Mouse (Mus musculus) erythroblast, embryonic 14.5 days (primary cell): ENCODE results near the gene Tnrc6c. TPM values are rescaled to one million over a fixed set of nuclear protein-coding genes. Genes with fewer than 3 reads are reported as not detected.

Experiments
- H3K27me3 ChIP-seq: 2 replicates; pipeline ENCODE4 v1.6.1; 2012; ENCODE audit warnings: inconsistent platforms; ENCODE audit not compliant: control insufficient read depth
- H3K36me3 ChIP-seq: 2 replicates; pipeline ENCODE4 v1.6.1; 2012; ENCODE audit warnings: mild to moderate bottlenecking, inconsistent platforms; ENCODE audit not compliant: control insufficient read depth
- H3K4me1 ChIP-seq: 2 replicates; pipeline ENCODE4 v1.6.1; 2012; ENCODE audit warnings: inconsistent platforms; ENCODE audit not compliant: control insufficient read depth
- H3K4me3 ChIP-seq: replicated peaks from 2 replicates; pipeline ENCODE3; 2012; ENCODE audit warnings: moderate library complexity, mild to moderate bottlenecking, inconsistent platforms
- H3K9me3 ChIP-seq: 2 replicates; pipeline ENCODE4 v1.6.1; 2012; ENCODE audit warnings: low read length, inconsistent platforms, mixed read lengths; ENCODE audit not compliant: control insufficient read depth
- GATA1 ChIP-seq: IDR thresholded peaks from 2 replicates; pipeline ENCODE4 v1.6.1; 2012; ENCODE audit warnings: low read length, inconsistent platforms, mixed read lengths
- TAL1 ChIP-seq: IDR thresholded peaks from 3 replicates; pipeline ENCODE4 v1.6.1; 2012; ENCODE audit warnings: low read length, inconsistent platforms, mixed read lengths
- polyA plus RNA-seq: library from polyadenylated mRNA; stranded (reverse); fragments of >175 nt; gene quantifications from 2 replicates; pipeline ENCODE4 v1.2.3, GENCODE M21; 2012

Tnrc6c gene
- polyA plus RNA-seq, 1 experiment: 0.76 TPM

DNA sequence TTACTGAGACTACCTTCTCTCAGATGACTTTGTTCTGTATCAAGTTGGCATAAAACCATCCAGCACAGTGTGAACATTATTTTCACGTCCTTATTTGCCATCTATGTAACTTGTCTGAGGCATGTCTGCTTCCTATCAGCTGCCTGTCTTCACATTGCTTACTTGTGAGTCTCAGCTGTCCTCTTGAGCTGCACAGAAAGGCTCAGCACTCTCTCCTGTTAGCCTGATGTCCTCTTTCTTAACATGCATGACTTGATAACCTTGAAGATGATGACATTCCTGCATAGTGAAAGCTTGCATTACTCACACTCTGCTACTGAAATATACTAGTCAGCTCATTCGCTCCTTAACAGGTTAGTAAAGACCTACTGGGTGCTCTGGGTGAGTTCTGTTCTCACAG is 53.1 kb downstream of the Tnrc6c start:
- Histone ChIP-seq H3K27me3 (no peaks in the 10 kb centered on the region), H3K4me3 (no peak overlapping the region), H3K9me3 (no peaks in the 10 kb centered on the region), H3K36me3 (peaks cover 25% of the 10 kb centered on the region), H3K4me1 (peaks cover 3% of the 10 kb centered on the region; the same call in 1 of the 2 replicates)
- no peak for TF ChIP-seq TAL1
- TF ChIP-seq GATA1: no peak

DNA sequence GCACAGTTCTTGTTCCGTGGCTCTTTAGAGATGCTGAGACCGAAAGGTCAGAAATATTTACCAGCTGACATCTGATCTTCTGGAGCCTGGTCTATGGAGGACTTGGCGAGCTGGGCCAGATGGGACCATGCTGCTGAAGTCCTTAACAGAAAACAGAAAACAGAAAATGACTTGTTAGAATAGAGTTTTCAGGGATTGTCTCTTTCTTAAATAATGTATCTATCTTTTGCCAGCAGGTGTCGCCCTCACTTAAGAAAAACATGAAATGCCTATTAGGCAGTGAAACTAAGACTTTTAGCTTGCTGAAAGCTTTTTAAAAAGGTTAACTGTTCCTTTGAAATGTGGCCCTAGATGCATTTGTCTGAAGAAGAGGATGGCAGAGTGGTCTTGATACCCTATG is 55.2 kb downstream of the Tnrc6c start:
- TF ChIP-seq GATA1 (no peak), TAL1 (no peak)
- Histone ChIP-seq H3K4me3 (no peak overlapping the region), H3K27me3 (no peaks in the 10 kb centered on the region), H3K4me1 (peaks cover 3% of the 10 kb centered on the region; the same call in 1 of the 2 replicates), H3K36me3 (peaks cover 24% of the 10 kb centered on the region), H3K9me3 (no peaks in the 10 kb centered on the region)

DNA sequence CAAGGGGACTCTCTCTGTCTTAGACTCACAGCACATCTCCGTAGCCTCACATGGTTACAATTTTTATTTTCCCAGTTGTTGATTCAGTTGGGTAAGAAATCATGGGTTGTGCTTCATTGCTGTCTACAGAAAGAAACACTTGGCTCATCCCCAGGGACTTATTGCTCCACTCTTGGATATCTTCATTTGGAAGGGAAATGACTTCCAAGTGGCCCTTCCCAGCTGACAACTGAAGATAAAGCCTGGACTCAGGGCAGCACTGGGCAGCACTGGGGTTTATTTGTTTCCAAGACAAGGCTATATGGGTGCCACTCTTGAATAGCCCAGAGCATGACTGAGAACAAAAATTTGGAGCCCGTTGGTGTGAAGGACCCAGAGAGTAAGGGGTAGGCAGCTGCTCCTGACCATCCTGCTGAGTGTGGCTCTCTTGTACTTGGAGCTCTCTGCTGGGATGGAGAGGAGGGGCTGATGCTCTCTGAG is 56.8 kb downstream of the Tnrc6c start:
- Histone ChIP-seq H3K27me3 (no peaks in the 10 kb centered on the region), H3K9me3 (no peaks in the 10 kb centered on the region), H3K4me3 (no peak overlapping the region), H3K36me3 (peaks cover 35% of the 10 kb centered on the region), H3K4me1 (peaks cover 3% of the 10 kb centered on the region; the same call in 1 of the 2 replicates)
- TF ChIP-seq GATA1 (no peak), TAL1 (no peak)

DNA sequence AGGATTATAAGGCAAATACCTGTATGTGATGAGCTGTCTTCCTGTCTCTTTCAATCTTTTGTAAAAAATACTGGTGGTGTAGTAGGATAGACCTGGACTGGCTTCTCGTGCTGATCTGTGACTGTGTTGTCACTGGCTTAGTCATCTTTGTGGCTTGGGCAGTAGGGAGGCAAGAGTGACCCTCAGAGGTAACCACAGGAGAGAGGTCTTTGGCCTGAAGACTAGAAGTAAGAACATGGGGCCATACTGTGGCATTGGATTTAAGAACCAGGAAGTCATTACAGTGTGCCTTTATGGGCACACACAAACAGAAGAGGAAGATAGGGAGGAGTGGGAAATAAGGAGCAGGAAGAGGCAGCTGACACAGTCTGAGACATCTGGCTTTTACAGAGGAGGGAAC is 58.0 kb downstream of the Tnrc6c start:
- no peaks in the 10 kb centered on the region for H3K27me3 ChIP-seq
- no peak for TF ChIP-seq GATA1
- no peak for TF ChIP-seq TAL1
- peaks cover 3% of the 10 kb centered on the region; the same call in 1 of the 2 replicates for H3K4me1 ChIP-seq
- H3K4me3 ChIP-seq: no peak overlapping the region
- H3K36me3 ChIP-seq: peaks cover 39% of the 10 kb centered on the region
- H3K9me3 ChIP-seq: no peaks in the 10 kb centered on the region

DNA sequence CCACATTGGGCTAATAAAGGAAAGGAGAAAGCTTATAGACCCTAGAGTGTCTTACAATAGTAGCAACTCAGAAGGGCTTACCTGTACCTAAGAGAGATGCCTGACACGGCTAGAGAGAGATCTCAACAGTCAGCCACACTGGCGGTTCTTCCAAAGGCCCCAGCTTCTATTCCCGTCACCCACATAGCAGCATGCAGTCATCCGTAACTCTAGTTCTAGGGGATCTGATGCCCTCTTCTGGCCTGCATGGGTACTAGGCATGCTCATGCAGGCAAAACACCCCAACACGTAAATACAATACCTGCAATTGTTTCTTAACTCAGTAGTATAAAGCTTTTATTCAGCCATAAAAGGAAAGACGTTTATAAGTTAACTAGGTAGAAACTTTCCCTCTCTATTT is 59.3 kb downstream of the Tnrc6c start:
- Histone ChIP-seq H3K4me3 (no peak overlapping the region), H3K36me3 (peaks cover 42% of the 10 kb centered on the region)
- no peak for TF ChIP-seq TAL1
- no peak for TF ChIP-seq GATA1

DNA sequence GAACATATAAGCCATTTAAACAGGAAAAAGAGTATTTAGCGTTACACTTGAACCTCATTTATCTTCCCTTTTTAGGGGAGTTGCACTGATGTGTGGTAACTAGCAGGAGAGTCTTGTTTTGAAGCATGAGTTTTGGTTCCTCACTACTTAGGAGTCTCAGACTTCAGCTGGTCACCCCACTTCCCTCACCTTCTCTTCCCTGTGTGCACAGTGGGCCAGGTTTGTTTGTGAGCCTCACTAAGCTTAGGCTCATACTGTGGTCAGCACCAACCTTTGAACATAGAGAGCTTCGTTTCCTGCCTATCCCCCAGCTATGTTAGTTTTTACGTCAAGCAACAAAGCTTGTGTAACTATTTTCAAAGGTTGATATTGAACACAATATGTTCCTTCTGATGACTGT is 64.7 kb downstream of the Tnrc6c start:
- TF ChIP-seq TAL1: no peak
- TF ChIP-seq GATA1: no peak
- Histone ChIP-seq H3K4me3 (no peak overlapping the region), H3K36me3 (peaks cover 75% of the 10 kb centered on the region), H3K4me1 (no peaks in the 10 kb centered on the region), H3K27me3 (no peaks in the 10 kb centered on the region), H3K9me3 (no peaks in the 10 kb centered on the region)

More for the DNA sequence above, 59.3 kb downstream of the Tnrc6c start:
- Histone ChIP-seq H3K27me3 (no peaks in the 10 kb centered on the region), H3K9me3 (no peaks in the 10 kb centered on the region), H3K4me1 (peaks cover 3% of the 10 kb centered on the region; the same call in 1 of the 2 replicates)

DNA sequence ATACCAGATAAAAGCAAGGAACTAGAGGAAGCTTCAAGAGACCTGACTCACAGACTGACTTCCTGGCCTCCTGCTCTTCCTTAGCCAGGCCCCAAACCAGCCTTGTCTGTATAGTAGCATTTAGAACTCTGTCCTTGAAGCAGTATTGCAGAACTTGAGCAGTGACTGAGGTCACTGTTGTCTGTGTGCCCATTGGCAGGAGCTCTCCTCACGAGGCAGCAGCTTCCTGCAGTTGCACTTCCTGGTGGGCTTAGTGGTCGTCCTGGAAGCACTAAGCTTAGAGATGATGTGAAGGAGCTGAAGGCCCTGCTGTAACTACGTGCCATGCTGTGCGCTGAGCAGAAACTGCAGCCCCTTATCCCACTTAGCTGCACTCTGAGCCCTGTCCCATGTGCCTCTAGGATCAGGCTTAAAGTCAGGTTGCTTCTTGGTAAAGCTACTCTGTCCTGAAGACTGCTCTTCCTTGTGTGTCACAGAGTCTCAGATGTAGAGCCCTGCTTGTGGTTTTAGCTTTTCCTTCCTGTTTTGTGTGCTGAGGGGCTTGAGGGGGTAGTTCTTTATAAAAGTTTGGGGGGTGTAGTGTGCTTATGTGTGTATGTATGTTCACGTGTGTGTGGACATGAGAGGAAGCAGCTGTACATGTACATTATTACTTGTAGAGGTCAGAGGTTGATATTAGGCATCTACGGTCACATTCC is 70.7 kb downstream of the Tnrc6c start:
- H3K4me3 ChIP-seq: no peak overlapping the region
- H3K36me3 ChIP-seq: peaks cover 37% of the 10 kb centered on the region
- no peaks in the 10 kb centered on the region for H3K9me3 ChIP-seq
- TF ChIP-seq TAL1: no peak
- no peak for TF ChIP-seq GATA1
- H3K4me1 ChIP-seq: no peaks in the 10 kb centered on the region; the same call in 1 of the 2 replicates
- no peaks in the 10 kb centered on the region for H3K27me3 ChIP-seq

DNA sequence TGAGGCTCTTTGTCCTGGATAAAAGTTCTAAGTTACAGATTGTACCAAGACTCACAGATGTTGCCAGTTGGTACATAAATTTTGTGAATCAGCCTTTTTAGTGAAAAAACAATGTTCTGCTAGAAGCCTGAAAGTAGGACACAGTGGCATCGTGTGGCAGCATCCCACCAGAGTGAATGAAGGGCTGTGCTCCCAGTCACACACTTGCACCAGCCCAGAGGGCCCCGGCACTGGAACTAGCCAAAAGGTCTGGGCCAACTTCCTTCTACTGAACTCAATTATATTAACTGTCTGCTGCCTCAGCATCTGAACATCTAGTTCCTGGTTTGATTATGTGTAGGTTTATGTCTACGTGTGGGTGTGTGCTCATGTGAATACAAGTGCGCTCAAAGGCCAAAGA is 72.9 kb downstream of the Tnrc6c start:
- H3K4me3 ChIP-seq: no peak overlapping the region
- peaks cover 18% of the 10 kb centered on the region for H3K36me3 ChIP-seq
- H3K4me1 ChIP-seq: no peaks in the 10 kb centered on the region; the same call in 1 of the 2 replicates

DNA sequence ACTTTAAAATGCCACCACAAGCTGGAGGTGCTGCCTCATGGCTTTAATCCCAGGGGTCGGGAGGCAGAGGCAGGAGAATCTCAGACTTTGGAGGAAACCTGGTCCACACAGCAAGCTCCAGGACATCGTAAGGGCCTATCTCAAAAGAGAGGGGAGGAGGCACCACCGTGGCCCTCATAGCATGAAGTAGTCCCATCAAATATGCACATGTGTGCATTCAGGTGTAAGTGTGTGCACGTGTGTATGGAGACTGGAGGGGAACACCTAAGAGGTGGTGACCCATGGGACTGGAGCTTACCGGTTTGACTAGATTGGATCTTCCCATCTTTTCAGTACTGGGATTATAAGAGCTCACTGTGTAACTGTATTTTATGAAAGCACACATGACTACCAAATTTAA is 74.2 kb downstream of the Tnrc6c start:
- Histone ChIP-seq H3K27me3 (no peaks in the 10 kb centered on the region), H3K4me3 (no peak overlapping the region), H3K9me3 (no peaks in the 10 kb centered on the region), H3K4me1 (no peaks in the 10 kb centered on the region; the same call in 1 of the 2 replicates), H3K36me3 (peaks cover 10% of the 10 kb centered on the region)
- TF ChIP-seq GATA1: no peak
- no peak for TF ChIP-seq TAL1

More for the DNA sequence above, 72.9 kb downstream of the Tnrc6c start:
- no peaks in the 10 kb centered on the region for H3K27me3 ChIP-seq
- no peaks in the 10 kb centered on the region for H3K9me3 ChIP-seq
- TF ChIP-seq TAL1: no peak
- TF ChIP-seq GATA1: no peak
